ENCODE assay signal across 39 mouse cellular contexts in the genomic region with DNA sequence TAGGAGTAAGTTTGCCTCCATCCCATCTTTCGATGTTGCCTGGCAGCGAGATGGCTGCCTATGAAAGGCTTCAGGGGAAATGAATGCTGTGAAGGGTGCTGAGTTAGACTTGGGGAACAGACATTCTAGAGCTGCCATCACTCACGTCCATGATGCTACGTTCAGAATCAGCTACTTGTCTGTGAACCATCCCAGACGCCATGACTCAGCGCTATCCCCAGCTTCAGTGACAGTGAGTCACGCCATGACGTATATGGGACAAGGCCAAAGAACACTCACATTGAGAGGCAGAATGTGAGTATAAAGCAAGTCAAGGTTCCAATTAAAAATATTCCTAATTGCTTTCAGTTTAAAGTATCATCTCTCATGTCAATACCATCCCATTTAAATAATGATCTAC. TPM values are rescaled to one million over a fixed set of nuclear protein-coding genes. Genes with fewer than 3 reads are reported as not detected.
A peak's percentile ranks its signal among the peaks of the same experiment; 100 is the strongest.
DNase-seq lines count a peak whose midpoint lies in the region; ATAC-seq and TF ChIP-seq lines count a peak whose summit lies in the region.
"Had no signal": no experiment of that assay in that cellular context is flagged by ENCODE, and none has a peak within 500 bp of the region (broad histone marks: within the 10 kb centered on the region; RNA-seq: fewer than 3 reads in every experiment).

No protein-coding gene starts in this region.

- no peak for DNase-seq in frontal cortex, postnatal 10 days (ENCODE audit: low spot score in 2 of 2)
- no peak for DNase-seq in ES-E14 (ENCODE audit: low read depth, low spot score)
- DNase-seq in adrenal gland, postnatal 10 days, result peak; percentile 59
- no peak for DNase-seq in thymus, postnatal 36 days
- no peak for DNase-seq in gastrocnemius, adult 8-10 months (ENCODE audit: low spot score in 2 of 2)
- DNase-seq: cerebellum, adult 8-10 months; cerebellum, postnatal 25 days; forebrain, postnatal 0 days; heart, postnatal 14 days; kidney, adult 2 months; kidney, postnatal 4 days; lung, postnatal 36 days; thymus, adult 2 months; thymus, postnatal 4 days had no signal

- no peak overlapping the region for H3K27ac ChIP-seq in ES-E14 (ENCODE audit: insufficient read depth, low read depth, low read length, poor library complexity, severe bottlenecking)
- H3K27ac ChIP-seq: embryonic facial prominence, embryonic 10.5 days; embryonic facial prominence, embryonic 15.5 days; forebrain, embryonic 12.5 days; intestine, embryonic 15.5 days; limb, embryonic 13.5 days; midbrain, embryonic 13.5 days; stomach, postnatal 0 days had no signal

- in situ Hi-C loops in ES-E14 (cut with MboI; ENCODE audit: low sequenced_read_pairs in 2 of 2, unreplicated experiment in 2 of 2), result no loop called here

- no peaks in the 10 kb centered on the region for H3K79me2 ChIP-seq in myocyte (ENCODE audit: control insufficient read depth, insufficient read depth)

- peak; percentile 83 for ATAC-seq in frontal cortex, adult (ENCODE audit: low TSS enrichment)
- ATAC-seq: forebrain, postnatal 0 days; hindbrain, embryonic 16.5 days; intestine, embryonic 15.5 days; midbrain, embryonic 13.5 days had no signal

- no peak overlapping the region for H3K9ac ChIP-seq in ES-E14 (ENCODE audit: insufficient read depth, low read depth, low read length, poor library complexity, severe bottlenecking)
- H3K9ac ChIP-seq: embryonic facial prominence, embryonic 15.5 days; forebrain, embryonic 12.5 days; forebrain, postnatal 0 days; intestine, embryonic 15.5 days; limb, embryonic 13.5 days; midbrain, embryonic 13.5 days had no signal

- H3ac ChIP-seq in myocyte (ENCODE audit: control insufficient read depth, insufficient read length), result no peak overlapping the region

- no peaks in the 10 kb centered on the region for H3K4me1 ChIP-seq in ES-E14 (ENCODE audit: control insufficient read depth in 2 of 2, insufficient read depth in 2 of 2, low read length in 2 of 2, poor library complexity in 1 of 2)
- H3K4me1 ChIP-seq: embryonic facial prominence, embryonic 10.5 days; embryonic facial prominence, embryonic 15.5 days; forebrain, embryonic 12.5 days; intestine, embryonic 15.5 days; limb, embryonic 13.5 days; midbrain, embryonic 13.5 days had no signal

- no peak overlapping the region for H3K4me3 ChIP-seq in ES-E14 (ENCODE audit: insufficient read depth in 1 of 2, low read depth in 1 of 2, low read length in 2 of 2, poor library complexity in 1 of 2, severe bottlenecking in 1 of 2)
- H3K4me3 ChIP-seq in myocyte, result no peak overlapping the region
- H3K4me3 ChIP-seq: embryonic facial prominence, embryonic 10.5 days; embryonic facial prominence, embryonic 15.5 days; forebrain, embryonic 12.5 days; intestine, embryonic 15.5 days; limb, embryonic 13.5 days; midbrain, embryonic 13.5 days had no signal

- TF ChIP-seq POLR2A in myocyte (IDR thresholded peaks at IDR 0.05; ENCODE audit: insufficient read length, low read depth), result no peak

- peak overlapping the region; percentile 16 for H3K4me2 ChIP-seq in myocyte (ENCODE audit: low read depth)
- H3K4me2 ChIP-seq: embryonic facial prominence, embryonic 15.5 days; forebrain, embryonic 12.5 days; intestine, embryonic 15.5 days; limb, embryonic 13.5 days; liver, embryonic 11.5 days; midbrain, embryonic 13.5 days had no signal

- no peaks in the 10 kb centered on the region for H3K9me3 ChIP-seq in ES-E14 (ENCODE audit: control insufficient read depth, insufficient read depth, low read depth, low read length)
- H3K9me3 ChIP-seq: embryonic facial prominence, embryonic 10.5 days; embryonic facial prominence, embryonic 15.5 days; forebrain, embryonic 12.5 days; intestine, embryonic 15.5 days; limb, embryonic 13.5 days; midbrain, embryonic 13.5 days had no signal

- H3K36me3 ChIP-seq in ES-E14 (ENCODE audit: control insufficient read depth, insufficient read depth, low read length, poor library complexity, severe bottlenecking), result no peaks in the 10 kb centered on the region
- H3K36me3 ChIP-seq in myocyte (ENCODE audit: control insufficient read depth, insufficient read depth), result no peaks in the 10 kb centered on the region
- H3K36me3 ChIP-seq: embryonic facial prominence, embryonic 10.5 days; embryonic facial prominence, embryonic 15.5 days; forebrain, embryonic 12.5 days; intestine, embryonic 15.5 days; limb, embryonic 13.5 days; midbrain, embryonic 13.5 days had no signal

- H3K27me3 ChIP-seq in myocyte (ENCODE audit: control insufficient read depth, insufficient read depth, insufficient read length), result no peaks in the 10 kb centered on the region
- H3K27me3 ChIP-seq: embryonic facial prominence, embryonic 15.5 days; forebrain, embryonic 12.5 days; intestine, embryonic 15.5 days; limb, embryonic 13.5 days; midbrain, embryonic 13.5 days had no signal

TF ChIP-seq in ES-E14, 5 proteins besides CTCF, POLR2A, EP300 and RAD21:
- TF ChIP-seq CHD2 (IDR thresholded peaks at IDR 0.05; ENCODE audit: low read depth, low read length) (no peak), MAFK (IDR thresholded peaks at IDR 0.05; ENCODE audit: insufficient read depth, low read depth, low read length) (peak; percentile 51; the same call in 1 of the 2 replicates), ZC3H11A (IDR thresholded peaks at IDR 0.05; ENCODE audit: borderline replicate concordance, low read depth, low read length) (no peak), HCFC1 (IDR thresholded peaks at IDR 0.05; ENCODE audit: borderline replicate concordance, insufficient read depth, low read length) (no peak), ZNF384 (IDR thresholded peaks at IDR 0.05; ENCODE audit: low read depth, low read length) (no peak)

TF ChIP-seq in myocyte, 11 proteins besides CTCF, POLR2A, EP300 and RAD21:
- TF ChIP-seq POLR2AphosphoS2 (IDR thresholded peaks at IDR 0.05; ENCODE audit: insufficient read length, low read depth), result no peak
- TF ChIP-seq MYOD1 (IDR thresholded peaks at IDR 0.05; ENCODE audit: control insufficient read depth in 1 of 3, insufficient read length in 2 of 3, low read depth in 2 of 3), result no peak
- TF ChIP-seq TCF3 (IDR thresholded peaks at IDR 0.05; ENCODE audit: insufficient read length, low read depth), result no peak
- no peak for TF ChIP-seq TCF12 (IDR thresholded peaks at IDR 0.05; ENCODE audit: insufficient read depth, poor library complexity, severe bottlenecking)
- no peak for TF ChIP-seq USF1 (IDR thresholded peaks at IDR 0.05; ENCODE audit: low read depth)
- TF ChIP-seq CEBPB (IDR thresholded peaks at IDR 0.05; ENCODE audit: insufficient read depth, poor library complexity, severe bottlenecking), result no peak
- no peak for TF ChIP-seq REST (IDR thresholded peaks at IDR 0.05; ENCODE audit: insufficient read depth, insufficient read length)
- TF ChIP-seq E2F4 (IDR thresholded peaks at IDR 0.05; ENCODE audit: insufficient read depth), result no peak
- no peak for TF ChIP-seq SRF (IDR thresholded peaks at IDR 0.05; ENCODE audit: control insufficient read depth, insufficient read length, low read depth)
- no peak for TF ChIP-seq MAX (IDR thresholded peaks at IDR 0.05; ENCODE audit: low read depth)
- TF ChIP-seq MYOG (IDR thresholded peaks at IDR 0.05; ENCODE audit: control insufficient read depth in 1 of 3, insufficient read depth in 1 of 3, insufficient read length in 2 of 3, low read depth in 2 of 3), result no peak

RNA-seq across cellular contexts. Expression of gene Gm10234, which starts 52.4 kb away (rescaled TPM):
- total RNA-seq in ES-E14 (2012; rRNA removed), result not detected in 2 replicates
- not detected for total RNA-seq in adrenal gland, postnatal 10 days (2021)
- polyA plus RNA-seq in myocyte (2012; fragmentation: generic; extraction: Trizol), result not detected
- not detected for total RNA-seq in gastrocnemius, adult 8-10 months (2022)
- total RNA-seq: forebrain, postnatal 0 days; heart, postnatal 14 days; layer of hippocampus, adult 8-10 months; layer of hippocampus, postnatal 25 days; left cerebral cortex, adult 8-10 months; left cerebral cortex, postnatal 36 days; megakaryocyte-erythroid progenitor cell, adult 5-6 weeks; neutrophil, adult 5-6 weeks had no signal
- polyA plus RNA-seq: embryonic facial prominence, embryonic 10.5 days; embryonic facial prominence, embryonic 15.5 days; forebrain, embryonic 12.5 days; forebrain, postnatal 0 days; gonadal fat pad, adult 2 months; heart, embryonic 14.5 days; hindbrain, embryonic 11.5 days; hindbrain, embryonic 16.5 days; intestine, embryonic 15.5 days; kidney, adult 2 months; kidney, embryonic 16.5 days; limb, embryonic 13.5 days; liver, embryonic 11.5 days; liver, embryonic 16.5 days; lung, embryonic 16.5 days; midbrain, embryonic 13.5 days; neural tube, embryonic 11.5 days; spleen, adult 2 months; stomach, postnatal 0 days; thymus, adult 2 months had no signal
